Mouse (Mus musculus): Measurements from ENCODE around the gene Psg23. TPM values are rescaled to one million over a fixed set of nuclear protein-coding genes. Genes with fewer than 3 reads are reported as not detected.
"Not testable (repeated sequence)": the region's sequence is repeated elsewhere in the genome, so short reads cannot be mapped to it uniquely, and the experiment has no call there.

Gene Psg23
- not detected in 2 replicates for polyA plus RNA-seq (2014; fragmentation: Nextera tagmentation; extraction: Ambion mirVana)

DNA sequence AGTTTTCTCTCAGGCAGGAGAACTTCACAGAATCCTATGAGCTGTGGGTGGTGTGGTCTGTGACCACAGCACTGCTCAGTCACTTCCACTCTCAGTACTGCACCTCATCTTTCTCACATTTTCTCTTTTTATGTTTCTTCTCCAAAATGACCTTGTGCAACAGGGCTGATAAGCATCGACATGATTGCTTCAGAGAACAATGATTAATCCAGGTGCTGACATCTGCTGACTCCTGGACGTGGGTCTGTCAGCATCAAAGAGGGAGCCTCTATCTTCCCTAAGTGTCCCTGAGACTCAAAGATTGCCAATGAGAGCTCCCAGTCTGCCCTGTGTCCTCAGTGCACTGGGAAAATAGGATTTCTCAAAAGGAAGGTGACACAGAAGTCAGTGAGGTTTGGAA lies at the start of gene Psg23:
Gene Psg23, minus strand, starts transcription at position 101 of the 400 bp plus-strand sequence.
- not testable (repeated sequence) for H3K27ac ChIP-seq (replicated peaks; ENCODE audit: low read depth, low read length); H3K9ac ChIP-seq (replicated peaks; ENCODE audit: low read length); H3K9me3 ChIP-seq (ENCODE audit: control insufficient read depth, low read length); ATAC-seq (ENCODE audit: low FRiP score, low TSS enrichment); H3K4me1 ChIP-seq (ENCODE audit: control insufficient read depth, insufficient read depth, low read length); H3K36me3 ChIP-seq (ENCODE audit: control insufficient read depth, insufficient read depth, low read length); H3K4me2 ChIP-seq (ENCODE audit: low read length); DNase-seq; H3K27me3 ChIP-seq (ENCODE audit: control insufficient read depth, insufficient read depth, low read length); H3K4me3 ChIP-seq (replicated peaks; ENCODE audit: low read depth, low read length)
- WGBS, result 54% methylated on average over 1 of the region's 2 CpGs

DNA sequence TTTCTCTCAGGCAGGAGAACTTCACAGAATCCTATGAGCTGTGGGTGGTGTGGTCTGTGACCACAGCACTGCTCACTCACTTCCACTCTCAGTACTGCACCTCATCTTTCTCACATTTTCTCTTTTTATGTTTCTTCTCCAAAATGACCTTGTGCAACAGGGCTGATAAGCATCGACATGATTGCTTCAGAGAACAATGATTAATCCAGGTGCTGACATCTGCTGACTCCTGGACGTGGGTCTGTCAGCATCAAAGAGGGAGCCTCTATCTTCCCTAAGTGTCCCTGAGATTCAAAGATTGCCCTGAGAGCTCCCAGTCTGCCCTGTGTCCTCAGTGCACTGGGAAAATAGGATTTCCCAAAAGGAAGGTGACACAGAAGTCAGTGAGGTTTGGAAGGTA lies 40.3 kb upstream of the Psg23 start, which contains the start of gene Psg21:
Gene Psg21, minus strand, starts transcription at position 101 of the 400 bp plus-strand sequence.
- H3K9ac ChIP-seq (replicated peaks; ENCODE audit: low read length); DNase-seq; H3K27ac ChIP-seq (replicated peaks; ENCODE audit: low read depth, low read length); H3K9me3 ChIP-seq (ENCODE audit: control insufficient read depth, low read length); ATAC-seq (ENCODE audit: low FRiP score, low TSS enrichment); H3K36me3 ChIP-seq (ENCODE audit: control insufficient read depth, insufficient read depth, low read length); H3K4me1 ChIP-seq (ENCODE audit: control insufficient read depth, insufficient read depth, low read length); H3K4me2 ChIP-seq (ENCODE audit: low read length); H3K27me3 ChIP-seq (ENCODE audit: control insufficient read depth, insufficient read depth, low read length); H3K4me3 ChIP-seq (replicated peaks; ENCODE audit: low read depth, low read length): not testable (repeated sequence)
- 57% methylated on average over 1 of the region's 2 CpGs for WGBS

DNA sequence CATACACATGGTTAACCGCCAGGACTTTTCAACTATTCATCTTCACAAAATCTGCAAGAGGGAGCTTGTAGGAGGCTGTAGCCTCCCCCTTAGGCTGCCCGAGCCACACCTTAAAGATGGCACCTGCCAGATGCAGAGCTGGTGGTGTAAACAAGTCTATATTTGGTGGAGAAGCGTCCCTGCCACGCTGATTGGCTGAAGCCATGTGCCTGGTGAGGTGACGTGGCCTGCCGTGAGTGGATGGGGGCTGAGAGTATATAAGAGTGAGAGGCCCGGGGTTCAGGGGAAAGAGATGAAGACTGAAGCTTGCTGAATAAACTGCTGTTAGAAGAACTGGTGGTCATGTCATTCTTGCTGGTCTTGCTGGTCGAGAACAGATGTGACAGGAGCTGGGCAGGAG lies 10.6 kb upstream of the Psg23 start:
- H3K9ac ChIP-seq (replicated peaks; ENCODE audit: low read length); DNase-seq; H3K4me1 ChIP-seq (ENCODE audit: control insufficient read depth, insufficient read depth, low read length); H3K4me2 ChIP-seq (ENCODE audit: low read length); H3K36me3 ChIP-seq (ENCODE audit: control insufficient read depth, insufficient read depth, low read length); H3K27ac ChIP-seq (replicated peaks; ENCODE audit: low read depth, low read length); H3K9me3 ChIP-seq (ENCODE audit: control insufficient read depth, low read length); H3K4me3 ChIP-seq (replicated peaks; ENCODE audit: low read depth, low read length); H3K27me3 ChIP-seq (ENCODE audit: control insufficient read depth, insufficient read depth, low read length); ATAC-seq (ENCODE audit: low FRiP score, low TSS enrichment): not testable (repeated sequence)
- 82% methylated on average over 8 of the region's 8 CpGs for WGBS

DNA sequence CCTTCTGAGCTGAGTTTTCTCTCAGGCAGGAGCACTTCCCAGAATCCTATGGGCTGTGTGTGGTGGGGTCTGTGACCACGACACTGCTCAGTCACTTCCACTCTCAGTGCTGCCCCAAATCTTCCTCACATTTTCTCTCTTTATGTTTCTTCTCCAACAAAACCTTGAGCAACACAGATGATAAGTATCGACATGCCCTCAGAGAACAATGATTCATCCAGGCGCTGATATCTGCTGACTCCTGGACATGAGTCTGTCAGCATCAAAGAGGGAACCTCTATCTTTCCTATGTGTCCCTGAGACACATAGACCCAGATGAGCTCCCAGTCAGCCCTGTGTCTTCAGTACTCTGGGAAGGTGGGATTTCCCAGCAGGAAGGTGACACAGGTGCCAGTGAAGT lies 49.1 kb downstream of the Psg23 start, which contains the start of gene Psg27:
Gene Psg27, minus strand, starts transcription at position 101 of the 400 bp plus-strand sequence.
- no peak within 1 kb of the TSS for H3K9ac ChIP-seq (replicated peaks; ENCODE audit: low read length)
- WGBS, result 81% methylated on average over 3 of the region's 3 CpGs
- ATAC-seq (ENCODE audit: low FRiP score, low TSS enrichment), result no peak

DNA sequence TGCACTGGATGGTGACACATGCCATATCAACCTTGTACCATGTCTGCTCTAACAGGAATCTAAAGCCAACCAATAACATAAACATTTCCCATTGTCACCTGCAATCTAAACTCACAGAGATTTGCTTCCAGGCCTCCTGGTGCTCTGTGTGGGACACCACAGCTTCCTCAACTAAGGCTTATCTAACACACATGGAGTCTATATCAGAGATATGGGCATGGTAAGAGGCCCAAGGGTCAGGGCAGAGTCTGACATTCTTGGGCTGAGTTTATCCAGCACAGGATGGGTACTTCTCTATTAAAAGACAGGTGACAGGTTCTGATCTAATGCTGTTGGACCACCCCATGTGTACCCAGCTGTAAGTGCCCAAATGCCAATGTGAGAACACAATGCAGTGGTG lies 56.5 kb downstream of the Psg23 start:
- H3K4me2 ChIP-seq (ENCODE audit: low read length), result no peak overlapping the region
- DNase-seq (no peak), ATAC-seq (ENCODE audit: low FRiP score, low TSS enrichment) (no peak)

More for the DNA sequence above, 49.1 kb downstream of the Psg23 start, which contains the start of gene Psg27:
- Histone ChIP-seq H3K27ac (replicated peaks; ENCODE audit: low read depth, low read length) (no peak within 1 kb of the TSS), H3K9me3 (ENCODE audit: control insufficient read depth, low read length) (no peaks in the 10 kb centered on the region; the same call in 1 of the 2 replicates), H3K4me1 (ENCODE audit: control insufficient read depth, insufficient read depth, low read length) (no peaks in the 10 kb centered on the region), H3K4me2 (ENCODE audit: low read length) (no peak within 1 kb of the TSS), H3K4me3 (replicated peaks; ENCODE audit: low read depth, low read length) (no peak within 1 kb of the TSS), H3K27me3 (ENCODE audit: control insufficient read depth, insufficient read depth, low read length) (no peaks in the 10 kb centered on the region), H3K36me3 (ENCODE audit: control insufficient read depth, insufficient read depth, low read length) (no peaks in the 10 kb centered on the region)
- no peak for DNase-seq

More for the DNA sequence above, 56.5 kb downstream of the Psg23 start:
- Histone ChIP-seq H3K9ac (replicated peaks; ENCODE audit: low read length) (no peak overlapping the region), H3K36me3 (ENCODE audit: control insufficient read depth, insufficient read depth, low read length) (no peaks in the 10 kb centered on the region), H3K4me3 (replicated peaks; ENCODE audit: low read depth, low read length) (no peak overlapping the region), H3K27ac (replicated peaks; ENCODE audit: low read depth, low read length) (no peak overlapping the region), H3K4me1 (ENCODE audit: control insufficient read depth, insufficient read depth, low read length) (no peaks in the 10 kb centered on the region), H3K27me3 (ENCODE audit: control insufficient read depth, insufficient read depth, low read length) (no peaks in the 10 kb centered on the region), H3K9me3 (ENCODE audit: control insufficient read depth, low read length) (no peaks in the 10 kb centered on the region)

Other genes with a start within 250 kb of the Psg23 start
- gene Psg28, start 184.5 kb downstream of the Psg23 start, polyA plus RNA-seq (2014; fragmentation: Nextera tagmentation; extraction: Ambion mirVana), result not detected in 2 replicates
- gene Psg26, start 132.3 kb downstream of the Psg23 start, polyA plus RNA-seq (2014; fragmentation: Nextera tagmentation; extraction: Ambion mirVana), result not detected in 2 replicates
- gene Psg25, start 84.2 kb downstream of the Psg23 start, polyA plus RNA-seq (2014; fragmentation: Nextera tagmentation; extraction: Ambion mirVana), result not detected in 2 replicates
- not detected in 2 replicates for gene Psg27, start 49.2 kb downstream of the Psg23 start, polyA plus RNA-seq (2014; fragmentation: Nextera tagmentation; extraction: Ambion mirVana)
- gene Psg21, start 40.2 kb upstream of the Psg23 start, polyA plus RNA-seq (2014; fragmentation: Nextera tagmentation; extraction: Ambion mirVana), result not detected in 2 replicates
- not detected in 2 replicates for gene Psg20, start 69.7 kb upstream of the Psg23 start, polyA plus RNA-seq (2014; fragmentation: Nextera tagmentation; extraction: Ambion mirVana)
- gene Psg22, start 101.6 kb upstream of the Psg23 start, polyA plus RNA-seq (2014; fragmentation: Nextera tagmentation; extraction: Ambion mirVana), result not detected in 2 replicates
- gene Psg19, start 182.0 kb upstream of the Psg23 start, polyA plus RNA-seq (2014; fragmentation: Nextera tagmentation; extraction: Ambion mirVana), result not detected in 2 replicates
- not detected in 2 replicates for gene Psg17, start 205.1 kb upstream of the Psg23 start, polyA plus RNA-seq (2014; fragmentation: Nextera tagmentation; extraction: Ambion mirVana)
- 0.18 and 0.43 TPM in 2 replicates for gene Mill2, start 223.5 kb upstream of the Psg23 start, polyA plus RNA-seq (2014; fragmentation: Nextera tagmentation; extraction: Ambion mirVana)

Data from midbrain, embryonic 14.5 days (tissue).